Mouse (Mus musculus) embryonic facial prominence, embryonic 14.5 days (tissue): ENCODE measurements at regions not wholly inside any gene's neighbourhood (a gene's known extent, or its start where the extent isn't known, plus 50 kb on each side); places are given as distances from the start of the nearest gene placed in this dataset.
A peak's percentile ranks its signal among the peaks of the same experiment; 100 is the strongest.

Experiments
- ATAC-seq: fragments of 200-750 bp; cut with Nextera tagmentation; 2 replicates; pipeline ENCODE4 v1.8.0; 2017; ENCODE audit warnings: low read depth, moderate number of reproducible peaks, moderate TSS enrichment
- DNase-seq: peaks from one replicate; pipeline ENCODE4 v3.0.0-alpha.2; 2015; ENCODE audit warnings: low spot score
- H3K27ac ChIP-seq: fragments of 300-500 bp; sonication (generic); replicated peaks from 2 replicates; pipeline ENCODE4 v1.5.1; 2014; ENCODE audit warnings: low read depth, mild to moderate bottlenecking, low read length, moderate library complexity
- H3K27me3 ChIP-seq: fragments of 300-500 bp; sonication (generic); replicated peaks from 2 replicates; pipeline ENCODE4 v1.6.1; 2014; ENCODE audit warnings: low read length; ENCODE audit not compliant: control insufficient read depth, insufficient read depth
- H3K36me3 ChIP-seq: fragments of 300-500 bp; sonication (generic); 2 replicates; pipeline ENCODE4 v1.6.1; 2014; ENCODE audit warnings: low read length, mixed read lengths; ENCODE audit not compliant: control insufficient read depth, insufficient read depth
- H3K4me1 ChIP-seq: fragments of 300-500 bp; sonication (generic); 2 replicates; pipeline ENCODE4 v1.6.1; 2014; ENCODE audit warnings: antibody characterized with exemption, low read length; ENCODE audit not compliant: control insufficient read depth, insufficient read depth
- H3K4me2 ChIP-seq: fragments of 300-500 bp; sonication (generic); 2 replicates; pipeline ENCODE4 v1.6.1; 2014; ENCODE audit warnings: low read depth, mild to moderate bottlenecking, low read length, moderate library complexity, mixed read lengths
- H3K4me3 ChIP-seq: fragments of 300-500 bp; sonication (generic); 2 replicates; pipeline ENCODE4 v1.5.1; 2014; ENCODE audit warnings: low read depth, mild to moderate bottlenecking, low read length
- H3K9ac ChIP-seq: fragments of 300-500 bp; sonication (generic); 2 replicates; pipeline ENCODE4 v1.6.1; 2014; ENCODE audit warnings: low read depth, mild to moderate bottlenecking, low read length, moderate library complexity, mixed read lengths
- H3K9me3 ChIP-seq: fragments of 300-500 bp; sonication (generic); 2 replicates; pipeline ENCODE4 v1.6.1; 2016; ENCODE audit warnings: low read length; ENCODE audit not compliant: control insufficient read depth
- WGBS: fragments of 180-500 bp; shearing (Covaris S2); extraction: QIAGEN DNeasy Blood & Tissue Kit; methylation state at CpG from one replicate; pipeline ENCODE4 v1.1.7; 2014; 5-methylcytosine and 5-hydroxymethylcytosine counted together

GRCm38 (mm10) chr3:74289864-74290263, 581.6 kb upstream of the Bche start:
- H3K4me1 ChIP-seq: no peaks in the 10 kb centered on the region
- H3K27me3 ChIP-seq: no peaks in the 10 kb centered on the region
- 75% methylated on average over 1 of the region's 1 CpGs for whole genome bisulfite sequencing
- H3K36me3 ChIP-seq: no peaks in the 10 kb centered on the region
- DNase-seq: peak; percentile 2
- no peaks in the 10 kb centered on the region for H3K9me3 ChIP-seq
- no peak for ATAC-seq
- H3K4me2 ChIP-seq: no peak overlapping the region
- H3K9ac ChIP-seq: no peak overlapping the region
- no peak overlapping the region for H3K27ac ChIP-seq
- H3K4me3 ChIP-seq: no peak overlapping the region

GRCm38 (mm10) chr3:74243651-74244050, 535.4 kb upstream of the Bche start:
- no peak overlapping the region for H3K27ac ChIP-seq
- no peaks in the 10 kb centered on the region for H3K27me3 ChIP-seq
- H3K36me3 ChIP-seq: no peaks in the 10 kb centered on the region
- H3K4me1 ChIP-seq: no peaks in the 10 kb centered on the region
- no peak overlapping the region for H3K9ac ChIP-seq
- DNase-seq: no peak
- WGBS: 96% methylated on average over 3 of the region's 3 CpGs
- no peaks in the 10 kb centered on the region for H3K9me3 ChIP-seq
- ATAC-seq: no peak
- H3K4me3 ChIP-seq: no peak overlapping the region
- no peak overlapping the region for H3K4me2 ChIP-seq
